Mouse (Mus musculus) lung, postnatal 36 days (tissue): ENCODE data around the gene Olfr1129.
"Not testable (repeated sequence)": the region's sequence is repeated elsewhere in the genome, so short reads cannot be mapped to it uniquely, and the experiment has no call there.

Experiments used
- DNase-seq: peaks from one replicate; pipeline ENCODE4 v3.0.0; 2022; ENCODE audit warnings: mixed read lengths

Olfr1129 gene

GRCm38 (mm10) chr2:87573602-87574001, at the start of gene Olfr1129:
Gene Olfr1129, plus strand, starts transcription at chr2:87573902.
- DNase-seq: not testable (repeated sequence)

GRCm38 (mm10) chr2:87525899-87526616, 47.6 kb upstream of the Olfr1129 start:
- DNase-seq: not testable (repeated sequence)

GRCm38 (mm10) chr2:87531496-87531895, 42.2 kb upstream of the Olfr1129 start, which contains the start of gene Olfr153:
Gene Olfr153, plus strand, starts transcription at chr2:87531796.
- DNase-seq: no peak

GRCm38 (mm10) chr2:87534826-87535225, 38.9 kb upstream of the Olfr1129 start:
- DNase-seq: no peak

GRCm38 (mm10) chr2:87545442-87545841, 28.3 kb upstream of the Olfr1129 start, which contains the start of gene Olfr1128:
Gene Olfr1128, minus strand, starts transcription at chr2:87545542.
- no peak for DNase-seq

GRCm38 (mm10) chr2:87605912-87606311, 32.2 kb downstream of the Olfr1129 start, which contains the start of gene Olfr1130:
Gene Olfr1130, plus strand, starts transcription at chr2:87606212.
- DNase-seq: not testable (repeated sequence)

- DNase-seq: no peak
These were observed 53.1 kb downstream of the Olfr1129 start, which contains the start of gene Olfr1131 for GRCm38 (mm10) chr2:87626804-87627203. Gene Olfr1131, plus strand, starts transcription at chr2:87627104.
